Mouse (Mus musculus) lung, postnatal 14 days (tissue): ENCODE measurements at regions not wholly inside any gene's neighbourhood (a gene's known extent, or its start where the extent isn't known, plus 50 kb on each side); places are given as distances from the start of the nearest gene placed in this dataset.

Experiments used
- DNase-seq: peaks from one replicate; pipeline ENCODE4 v3.0.0; 2021

- DNase-seq = no peak
Measured at GRCm38 (mm10) chr5:43138931-43139486, 94.0 kb upstream of the Cpeb2 start.

DNA sequence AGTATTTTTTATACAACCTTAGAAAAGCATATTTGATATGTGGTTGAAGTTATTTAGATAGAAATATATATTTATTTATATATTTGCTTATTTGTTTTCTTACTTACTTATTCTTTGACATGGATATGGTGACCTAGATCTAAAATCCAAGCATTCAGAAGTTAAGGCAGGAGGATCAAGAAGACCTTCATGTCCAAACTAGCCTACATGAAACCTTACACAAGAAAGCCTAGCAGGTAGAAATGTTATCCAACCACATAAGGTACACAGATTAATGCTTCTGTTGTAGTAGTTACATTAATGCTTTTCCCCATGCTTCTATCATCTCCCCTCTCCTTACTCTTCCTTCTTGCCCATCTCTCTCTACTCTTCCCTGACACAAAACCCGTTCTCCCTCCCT lies 93.2 kb upstream of the Cpeb2 start:
- DNase-seq = no peak

DNA sequence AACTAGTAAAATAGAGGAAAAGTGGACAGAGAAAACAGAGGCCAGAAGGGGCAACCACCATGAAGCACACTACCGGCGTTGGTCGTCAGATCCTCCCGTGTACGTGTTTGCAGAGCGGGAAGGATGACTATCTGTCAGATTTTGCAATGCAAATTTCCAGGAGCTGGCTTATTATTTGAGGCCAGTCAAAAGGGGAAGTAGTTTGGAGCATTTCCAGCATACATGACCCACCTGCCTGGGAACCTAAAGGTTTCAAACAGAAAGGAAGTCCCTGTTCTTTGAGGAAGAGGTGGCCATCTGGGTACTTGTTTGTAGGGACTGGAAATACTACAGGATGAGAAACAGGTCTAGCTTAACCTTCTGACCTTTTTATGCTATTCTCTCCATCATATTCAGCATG lies 87.0 kb upstream of the Cpeb2 start:
- DNase-seq = no peak

- no peak for DNase-seq
Measured at GRCm38 (mm10) chr5:43146928-43147327, 86.0 kb upstream of the Cpeb2 start.

GRCm38 (mm10) chr5:43148486-43148885 lies 84.5 kb upstream of the Cpeb2 start:
- DNase-seq = peak; percentile 2

DNA sequence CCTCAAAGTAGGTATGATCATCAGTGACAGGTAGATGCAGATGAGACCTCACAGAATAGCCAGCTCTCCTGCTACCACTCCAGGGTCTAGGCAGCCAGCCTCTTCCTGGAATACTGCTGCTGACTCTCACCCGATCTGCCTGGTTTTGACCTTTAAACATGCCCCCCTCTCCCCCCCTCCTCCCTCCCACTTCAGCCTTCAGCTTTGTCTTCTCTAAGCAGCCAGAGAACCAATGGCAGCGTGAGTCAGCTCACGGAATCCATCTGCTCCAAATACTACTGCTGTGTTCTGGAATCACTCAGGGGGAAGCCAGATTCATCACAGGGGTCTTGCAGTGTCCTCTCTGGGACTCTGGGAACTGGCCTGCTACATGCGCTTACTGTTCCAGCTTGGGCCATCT lies 83.4 kb upstream of the Cpeb2 start:
- DNase-seq = no peak

GRCm38 (mm10) chr5:43151099-43151774 lies 81.7 kb upstream of the Cpeb2 start:
- DNase-seq = no peak

DNA sequence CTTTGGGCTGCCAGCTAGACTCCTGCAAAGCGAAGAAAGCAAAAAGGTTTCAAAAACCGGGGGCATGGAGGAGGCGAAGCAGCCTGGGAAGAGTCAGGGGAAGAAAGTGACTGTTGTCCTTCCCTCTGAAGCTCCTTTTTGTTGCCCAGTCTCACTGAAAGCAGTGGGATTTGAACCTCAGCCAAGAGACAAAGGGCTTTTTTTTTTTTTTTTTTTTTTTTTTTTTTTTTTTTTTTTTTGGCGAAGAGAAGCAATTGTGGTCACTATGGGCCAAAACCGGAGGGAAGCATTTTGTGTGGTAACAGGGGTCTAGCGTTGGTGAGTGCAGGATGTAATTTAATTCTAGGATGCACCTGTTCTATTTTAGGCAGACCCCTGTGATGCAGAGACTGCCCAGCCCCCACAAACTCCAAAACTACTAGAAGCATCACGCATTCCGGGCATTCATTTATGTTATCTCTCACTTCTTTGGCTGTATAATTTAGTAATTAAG lies 80.8 kb upstream of the Cpeb2 start:
- no peak for DNase-seq

DNA sequence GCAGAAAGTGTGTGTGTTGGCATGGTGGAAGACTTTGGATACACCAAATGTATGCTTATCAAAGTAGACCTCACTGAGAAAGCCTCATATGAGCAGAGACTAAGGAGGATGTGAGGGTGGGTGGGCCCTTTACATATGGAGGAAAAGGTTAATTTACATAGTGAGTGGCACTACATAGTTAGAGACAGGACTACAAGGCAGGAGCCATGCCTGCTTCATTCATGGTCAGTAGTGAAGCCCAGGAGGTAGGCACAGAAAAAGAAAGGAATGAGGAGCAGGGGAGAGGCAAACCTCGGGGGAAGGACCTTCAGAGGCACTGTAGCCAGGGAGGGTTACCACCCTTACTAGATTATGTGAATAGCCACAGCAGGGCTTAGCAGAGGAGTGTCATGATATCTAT lies 80.1 kb upstream of the Cpeb2 start:
- no peak for DNase-seq

GRCm38 (mm10) chr5:43156771-43157170 lies 76.2 kb upstream of the Cpeb2 start:
- DNase-seq = no peak

GRCm38 (mm10) chr5:43160140-43160539 lies 72.8 kb upstream of the Cpeb2 start:
- DNase-seq = no peak

- no peak for DNase-seq
Measured at GRCm38 (mm10) chr5:43181475-43181874, 51.5 kb upstream of the Cpeb2 start.
